Mouse (Mus musculus): ENCODE measurements around the gene Edar. TPM values are rescaled to one million over a fixed set of nuclear protein-coding genes. Genes with fewer than 3 reads are reported as not detected.

Gene Edar
- 0.36 TPM for polyA plus RNA-seq (2014; fragmentation: Illumina TruSeq; extraction: RNeasy Lipid Tissue Mini Kit (QIAGEN cat#74804); ENCODE audit: low read depth, low replicate concordance)

DNA sequence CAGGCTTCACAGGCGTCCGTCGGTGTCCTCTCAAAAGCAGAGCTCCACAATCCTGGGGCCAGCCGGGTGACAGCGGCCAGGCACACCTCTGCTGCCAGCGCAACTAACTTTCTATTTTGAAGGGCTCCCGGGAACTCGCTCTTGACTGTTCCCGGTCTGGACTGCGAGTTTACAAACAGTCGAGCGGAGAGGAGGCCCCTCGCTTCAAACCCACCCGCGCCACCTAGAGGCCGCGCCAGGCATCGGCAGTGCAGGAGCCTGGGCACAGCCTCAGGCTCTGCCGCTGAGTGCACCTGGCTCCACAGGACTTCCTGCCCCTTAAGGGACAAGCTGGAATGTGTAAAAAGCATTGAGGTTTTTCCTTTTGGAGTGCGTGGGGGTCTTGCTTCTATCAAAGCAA, at the start of gene Edar:
Edar (minus strand) TSS at position 122 of the 400 bp plus-strand sequence.

DNA sequence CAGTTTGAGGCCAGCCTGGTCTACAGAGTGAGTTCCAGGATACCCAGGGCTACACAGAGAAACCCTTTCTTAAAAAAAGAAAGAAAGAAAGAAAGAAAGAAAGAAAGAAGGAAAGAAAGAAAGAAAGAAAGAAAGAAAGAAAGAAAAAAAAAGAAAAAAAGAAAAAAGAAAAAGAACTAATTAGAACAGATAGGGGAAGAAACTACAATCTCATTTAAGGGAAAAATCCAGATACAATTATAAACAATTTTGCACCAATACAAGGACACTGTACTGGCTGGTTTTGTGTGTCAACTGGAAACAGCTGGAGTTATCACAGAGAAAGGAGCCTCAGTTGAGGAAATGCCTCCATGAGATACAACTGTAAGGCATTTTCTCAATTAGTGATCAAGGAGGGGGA, 42.7 kb upstream of the Edar start, which contains the start of gene Gm17542:
Gm17542 (minus strand) TSS at position 101 of the 400 bp plus-strand sequence.

Other genes starting within 250 kb of the Edar start
- 109 TPM for gene Ranbp2, start 228.7 kb downstream of the Edar start, polyA plus RNA-seq (2014; fragmentation: Illumina TruSeq; extraction: RNeasy Lipid Tissue Mini Kit (QIAGEN cat#74804); ENCODE audit: low read depth, low replicate concordance)
- gene Ccdc138, start 177.7 kb downstream of the Edar start, polyA plus RNA-seq (2014; fragmentation: Illumina TruSeq; extraction: RNeasy Lipid Tissue Mini Kit (QIAGEN cat#74804); ENCODE audit: low read depth, low replicate concordance), result 48.2 TPM
- not detected for gene Gm17542, start 42.6 kb upstream of the Edar start, polyA plus RNA-seq (2014; fragmentation: Illumina TruSeq; extraction: RNeasy Lipid Tissue Mini Kit (QIAGEN cat#74804); ENCODE audit: low read depth, low replicate concordance)
- 0.53 TPM for gene Sh3rf3, start 137.7 kb upstream of the Edar start, polyA plus RNA-seq (2014; fragmentation: Illumina TruSeq; extraction: RNeasy Lipid Tissue Mini Kit (QIAGEN cat#74804); ENCODE audit: low read depth, low replicate concordance)

All from testis, adult 10 weeks (tissue).